Mouse (Mus musculus): Measurements from ENCODE around the gene Ift22.

DNA sequence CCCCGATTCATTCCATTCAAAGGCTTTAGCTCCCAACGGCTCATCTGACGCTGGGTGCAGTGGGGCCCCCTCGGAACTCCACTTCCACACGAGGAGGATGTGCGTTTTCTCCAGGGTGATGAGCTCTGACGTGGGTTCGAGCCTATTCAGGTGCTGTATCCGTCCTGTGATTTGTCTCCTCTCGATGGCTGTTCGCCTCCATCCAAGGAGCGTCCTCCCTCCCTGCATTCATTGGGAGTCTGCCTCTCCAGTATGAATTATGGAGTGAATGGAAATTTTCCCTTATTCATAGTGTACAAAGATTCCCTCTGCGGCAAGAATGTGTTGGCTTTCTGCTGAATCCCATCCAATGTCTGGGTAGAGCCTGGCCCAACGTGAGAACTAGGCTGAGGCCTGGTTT lies 23.9 kb downstream of the Ift22 start:
- TF ChIP-seq CTCF (IDR thresholded peaks at IDR 0.05; ENCODE audit: low read depth, low read length) (no peak), POLR2A (IDR thresholded peaks at IDR 0.05; ENCODE audit: insufficient read depth, low read length) (no peak)
